Mouse (Mus musculus): ENCODE measurements at regions not wholly inside any gene's neighbourhood (a gene's known extent, or its start where the extent isn't known, plus 50 kb on each side); places are given as distances from the start of the nearest gene placed in this dataset.

- WGBS, result 76% methylated on average over 2 of the region's 2 CpGs
- no peaks in the 10 kb centered on the region for H3K36me3 ChIP-seq (ENCODE audit: control insufficient read depth, insufficient read depth, low read length)
Observed at GRCm38 (mm10) chr10:66354986-66355385, 740.9 kb upstream of the Jmjd1c start.

GRCm38 (mm10) chr10:66357736-66358135 lies 738.2 kb upstream of the Jmjd1c start:
- no peak overlapping the region for H3K9ac ChIP-seq (ENCODE audit: low read depth, low read length)
- no peaks in the 10 kb centered on the region for H3K9me3 ChIP-seq (ENCODE audit: control insufficient read depth, low read length)
- no peaks in the 10 kb centered on the region for H3K36me3 ChIP-seq (ENCODE audit: control insufficient read depth, insufficient read depth, low read length)
- no peaks in the 10 kb centered on the region for H3K27me3 ChIP-seq (ENCODE audit: control insufficient read depth, insufficient read depth, low read length)
- 71% methylated on average over 9 of the region's 9 CpGs for WGBS
- H3K4me3 ChIP-seq (ENCODE audit: low read length), result no peak overlapping the region
- H3K4me1 ChIP-seq (ENCODE audit: control insufficient read depth, insufficient read depth, low read length), result no peaks in the 10 kb centered on the region
- no peak overlapping the region for H3K27ac ChIP-seq (ENCODE audit: low read depth, low read length)
- no peak overlapping the region for H3K4me2 ChIP-seq (replicated peaks; ENCODE audit: low read depth, low read length)
- ATAC-seq (ENCODE audit: low FRiP score, low TSS enrichment), result peak; percentile 49

More at GRCm38 (mm10) chr10:66354986-66355385, 740.9 kb upstream of the Jmjd1c start:
- Histone ChIP-seq H3K9ac (ENCODE audit: low read depth, low read length) (no peak overlapping the region), H3K9me3 (ENCODE audit: control insufficient read depth, low read length) (no peaks in the 10 kb centered on the region), H3K27me3 (ENCODE audit: control insufficient read depth, insufficient read depth, low read length) (no peaks in the 10 kb centered on the region), H3K27ac (ENCODE audit: low read depth, low read length) (no peak overlapping the region), H3K4me2 (replicated peaks; ENCODE audit: low read depth, low read length) (no peak overlapping the region), H3K4me3 (ENCODE audit: low read length) (no peak overlapping the region), H3K4me1 (ENCODE audit: control insufficient read depth, insufficient read depth, low read length) (no peaks in the 10 kb centered on the region)
- ATAC-seq (ENCODE audit: low FRiP score, low TSS enrichment), result no peak

GRCm38 (mm10) chr10:66370096-66370495 lies 725.8 kb upstream of the Jmjd1c start:
- Histone ChIP-seq H3K9ac (ENCODE audit: low read depth, low read length) (no peak overlapping the region), H3K27me3 (ENCODE audit: control insufficient read depth, insufficient read depth, low read length) (no peaks in the 10 kb centered on the region), H3K27ac (ENCODE audit: low read depth, low read length) (no peak overlapping the region), H3K4me3 (ENCODE audit: low read length) (no peak overlapping the region), H3K4me2 (replicated peaks; ENCODE audit: low read depth, low read length) (no peak overlapping the region), H3K9me3 (ENCODE audit: control insufficient read depth, low read length) (no peaks in the 10 kb centered on the region), H3K36me3 (ENCODE audit: control insufficient read depth, insufficient read depth, low read length) (no peaks in the 10 kb centered on the region), H3K4me1 (ENCODE audit: control insufficient read depth, insufficient read depth, low read length) (no peaks in the 10 kb centered on the region)
- no peak for ATAC-seq (ENCODE audit: low FRiP score, low TSS enrichment)
- 71% methylated on average over 3 of the region's 3 CpGs for WGBS

DNA sequence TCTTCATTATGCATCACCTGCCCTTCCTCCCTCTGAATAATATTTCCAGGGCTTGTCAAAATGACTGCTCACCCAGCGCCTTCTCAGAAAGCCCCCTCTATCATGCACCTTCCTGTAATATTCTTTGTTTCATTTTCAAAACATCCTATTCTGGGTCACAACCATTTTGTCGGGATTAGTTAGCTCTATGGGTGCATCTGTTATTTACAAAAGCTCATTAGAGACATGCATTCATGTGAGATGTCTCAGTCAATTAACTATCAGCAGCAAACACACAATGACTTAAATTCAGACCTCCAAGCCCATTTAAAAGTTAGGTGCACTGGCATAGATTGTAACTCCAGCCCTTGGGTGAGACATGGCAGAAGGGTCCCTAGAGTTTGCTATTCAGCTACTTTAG lies 724.2 kb upstream of the Jmjd1c start:
- H3K27me3 ChIP-seq (ENCODE audit: control insufficient read depth, insufficient read depth, low read length), result no peaks in the 10 kb centered on the region
- H3K9me3 ChIP-seq (ENCODE audit: control insufficient read depth, low read length), result no peaks in the 10 kb centered on the region
- H3K36me3 ChIP-seq (ENCODE audit: control insufficient read depth, insufficient read depth, low read length), result no peaks in the 10 kb centered on the region
- H3K27ac ChIP-seq (ENCODE audit: low read depth, low read length), result no peak overlapping the region
- H3K4me3 ChIP-seq (ENCODE audit: low read length), result no peak overlapping the region
- no peak overlapping the region for H3K9ac ChIP-seq (ENCODE audit: low read depth, low read length)
- 89% methylated on average over 2 of the region's 2 CpGs for WGBS
- H3K4me1 ChIP-seq (ENCODE audit: control insufficient read depth, insufficient read depth, low read length), result no peaks in the 10 kb centered on the region
- ATAC-seq (ENCODE audit: low FRiP score, low TSS enrichment), result no peak
- H3K4me2 ChIP-seq (replicated peaks; ENCODE audit: low read depth, low read length), result no peak overlapping the region
